Mouse (Mus musculus) heart, embryonic 16.5 days (tissue): ENCODE data around the gene Itga1. TPM values are rescaled to one million over a fixed set of nuclear protein-coding genes. Genes with fewer than 3 reads are reported as not detected.

Experiments used
- ATAC-seq: fragments of 200-750 bp; cut with Nextera tagmentation; replicated peaks from 2 replicates; pipeline ENCODE4 v1.8.0; 2017; ENCODE audit warnings: moderate number of reproducible peaks; ENCODE audit not compliant: insufficient read depth, low FRiP score; ENCODE audit errors: extremely low read depth
- H3K27ac ChIP-seq: fragments of 300-500 bp; sonication (generic); 2 replicates; pipeline ENCODE4 v1.5.1; 2014; ENCODE audit warnings: mild to moderate bottlenecking, low read length, control low read depth, moderate library complexity
- H3K27me3 ChIP-seq: fragments of 300-500 bp; sonication (generic); 2 replicates; pipeline ENCODE4 v1.6.1; 2014; ENCODE audit warnings: low read length, mixed read lengths; ENCODE audit not compliant: control insufficient read depth, insufficient read depth
- H3K36me3 ChIP-seq: fragments of 300-500 bp; sonication (generic); 2 replicates; pipeline ENCODE4 v1.6.1; 2014; ENCODE audit not compliant: control insufficient read depth, insufficient read depth
- H3K4me1 ChIP-seq: fragments of 300-500 bp; sonication (generic); 2 replicates; pipeline ENCODE4 v1.6.1; 2014; ENCODE audit warnings: low read length, mixed read lengths; ENCODE audit not compliant: control insufficient read depth, insufficient read depth
- H3K4me2 ChIP-seq: fragments of 300-500 bp; sonication (generic); 2 replicates; pipeline ENCODE4 v1.6.1; 2014; ENCODE audit warnings: low read depth, mild to moderate bottlenecking, control low read depth, low read length
- H3K4me3 ChIP-seq: fragments of 300-500 bp; sonication (generic); 2 replicates; pipeline ENCODE4 v1.5.1; 2014; ENCODE audit warnings: mild to moderate bottlenecking, control low read depth, low read length
- H3K9ac ChIP-seq: fragments of 300-500 bp; sonication (generic); 2 replicates; pipeline ENCODE4 v1.6.1; 2014; ENCODE audit warnings: low read length, control low read depth
- H3K9me3 ChIP-seq: fragments of 300-500 bp; sonication (generic); replicated peaks from 2 replicates; pipeline ENCODE4 v1.6.1; 2016; ENCODE audit warnings: low read length; ENCODE audit not compliant: control insufficient read depth
- WGBS: fragments of 180-500 bp; shearing (Covaris S2); extraction: QIAGEN DNeasy Blood & Tissue Kit; methylation state at CpG from one replicate; pipeline ENCODE4 v1.1.7; 2014; 5-methylcytosine and 5-hydroxymethylcytosine counted together
- polyA plus RNA-seq: library from polyadenylated mRNA; unstranded; fragments of >200 nt; fragmentation: Nextera tagmentation; extraction: Ambion mirVana; gene quantifications from 2 replicates; pipeline ENCODE4 v1.2.1, GENCODE M21; 2015

Itga1 gene
- 26.3 and 29.2 TPM in 2 replicates for polyA plus RNA-seq

GRCm38 (mm10) chr13:115101355-115102191 lies at the start of gene Itga1, which contains the start of gene Gm49395:
Gene Itga1 (minus strand): TSS chr13:115101964.
Gene Gm49395 (minus strand): TSS chr13:115101921.
- 1% methylated on average over 39 of the region's 39 CpGs for WGBS
- Histone ChIP-seq H3K4me1 (peaks cover 22% of the 10 kb centered on the region), H3K4me2 (peak within 1 kb of the TSS; percentile 66), H3K27me3 (no peaks in the 10 kb centered on the region), H3K27ac (peak within 1 kb of the TSS; percentile 91), H3K36me3 (peaks cover 3% of the 10 kb centered on the region; the same call in 1 of the 2 replicates), H3K4me3 (peak within 1 kb of the TSS; percentile 67), H3K9ac (peak within 1 kb of the TSS; percentile 81), H3K9me3 (no peaks in the 10 kb centered on the region)
- ATAC-seq = peak; percentile 90

- H3K27ac ChIP-seq = no peak overlapping the region
- H3K36me3 ChIP-seq = no peaks in the 10 kb centered on the region
- WGBS = 68% methylated on average over 1 of the region's 1 CpGs
- H3K27me3 ChIP-seq = no peaks in the 10 kb centered on the region
- no peaks in the 10 kb centered on the region for H3K9me3 ChIP-seq
- no peak overlapping the region for H3K9ac ChIP-seq
- H3K4me1 ChIP-seq = no peaks in the 10 kb centered on the region
- no peak overlapping the region for H3K4me2 ChIP-seq
- H3K4me3 ChIP-seq = no peak overlapping the region
- no peak for ATAC-seq
Measured at GRCm38 (mm10) chr13:115150602-115151001, 48.8 kb upstream of the Itga1 start.

GRCm38 (mm10) chr13:115149849-115150248 lies 48.1 kb upstream of the Itga1 start:
- Histone ChIP-seq H3K27me3 (no peaks in the 10 kb centered on the region), H3K4me1 (no peaks in the 10 kb centered on the region), H3K27ac (no peak overlapping the region), H3K36me3 (no peaks in the 10 kb centered on the region), H3K4me2 (no peak overlapping the region), H3K9me3 (no peaks in the 10 kb centered on the region), H3K4me3 (no peak overlapping the region), H3K9ac (no peak overlapping the region)
- ATAC-seq = no peak
- WGBS = 86% methylated on average over 6 of the region's 6 CpGs

- Histone ChIP-seq H3K36me3 (no peaks in the 10 kb centered on the region), H3K4me1 (0 out of 2 replicates have a peak, but pooled peaks cover 2% of the 10 kb centered on the region), H3K4me2 (no peak overlapping the region), H3K4me3 (no peak overlapping the region), H3K27ac (no peak overlapping the region), H3K9ac (no peak overlapping the region), H3K9me3 (no peaks in the 10 kb centered on the region), H3K27me3 (no peaks in the 10 kb centered on the region)
- 91% methylated on average over 2 of the region's 2 CpGs for WGBS
- ATAC-seq = no peak
Measured at GRCm38 (mm10) chr13:115143575-115143974, 41.8 kb upstream of the Itga1 start.

- Histone ChIP-seq H3K27me3 (no peaks in the 10 kb centered on the region), H3K4me3 (no peak overlapping the region), H3K36me3 (no peaks in the 10 kb centered on the region), H3K4me2 (no peak overlapping the region), H3K9ac (no peak overlapping the region), H3K9me3 (no peaks in the 10 kb centered on the region), H3K27ac (no peak overlapping the region), H3K4me1 (0 out of 2 replicates have a peak, but pooled peaks cover 2% of the 10 kb centered on the region)
- no peak for ATAC-seq
- WGBS = 74% methylated on average over 3 of the region's 3 CpGs
Measured at GRCm38 (mm10) chr13:115142066-115142465, 40.3 kb upstream of the Itga1 start.

- Histone ChIP-seq H3K4me1 (no peaks in the 10 kb centered on the region), H3K36me3 (no peaks in the 10 kb centered on the region), H3K27me3 (no peaks in the 10 kb centered on the region), H3K4me3 (no peak overlapping the region), H3K4me2 (no peak overlapping the region), H3K9me3 (no peaks in the 10 kb centered on the region), H3K27ac (no peak overlapping the region), H3K9ac (no peak overlapping the region)
- 82% methylated on average over 7 of the region's 7 CpGs for WGBS
- ATAC-seq = no peak
Measured at GRCm38 (mm10) chr13:115138513-115138912, 36.7 kb upstream of the Itga1 start.

GRCm38 (mm10) chr13:115136761-115137160 lies 35.0 kb upstream of the Itga1 start:
- no peak for ATAC-seq
- whole genome bisulfite sequencing = 75% methylated on average over 3 of the region's 3 CpGs
- no peaks in the 10 kb centered on the region for H3K27me3 ChIP-seq
- H3K4me3 ChIP-seq = no peak overlapping the region
- H3K4me2 ChIP-seq = no peak overlapping the region
- H3K4me1 ChIP-seq = peaks cover 4% of the 10 kb centered on the region
- H3K27ac ChIP-seq = no peak overlapping the region
- H3K36me3 ChIP-seq = no peaks in the 10 kb centered on the region
- H3K9me3 ChIP-seq = no peaks in the 10 kb centered on the region
- no peak overlapping the region for H3K9ac ChIP-seq

GRCm38 (mm10) chr13:115132435-115132834 lies 30.7 kb upstream of the Itga1 start:
- Histone ChIP-seq H3K4me1 (peaks cover 4% of the 10 kb centered on the region), H3K27me3 (no peaks in the 10 kb centered on the region), H3K27ac (peak overlapping the region; percentile 51), H3K9ac (no peak overlapping the region), H3K36me3 (no peaks in the 10 kb centered on the region), H3K4me3 (no peak overlapping the region), H3K9me3 (no peaks in the 10 kb centered on the region), H3K4me2 (peak overlapping the region; percentile 37)
- ATAC-seq = 0 out of 2 replicates have a peak, but pooled peaks have one; percentile 41
- 6% methylated on average over 5 of the region's 5 CpGs for WGBS

- Histone ChIP-seq H3K9me3 (no peaks in the 10 kb centered on the region), H3K9ac (no peak overlapping the region), H3K4me2 (no peak overlapping the region), H3K27me3 (no peaks in the 10 kb centered on the region), H3K4me3 (no peak overlapping the region), H3K27ac (no peak overlapping the region), H3K36me3 (no peaks in the 10 kb centered on the region), H3K4me1 (peaks cover 4% of the 10 kb centered on the region)
- ATAC-seq = 0 out of 2 replicates have a peak, but pooled peaks have one; percentile 32
- 53% methylated on average over 3 of the region's 3 CpGs for WGBS
Measured at GRCm38 (mm10) chr13:115131381-115131780, 29.6 kb upstream of the Itga1 start.
